Mouse (Mus musculus) gastrocnemius, postnatal 4 days (tissue): ENCODE data around the gene Prss16. TPM values are rescaled to one million over a fixed set of nuclear protein-coding genes. Genes with fewer than 3 reads are reported as not detected.

Experiments used
- DNase-seq, 2 experiments: peaks; one replicate each; pipeline ENCODE4 v3.0.0; 2021 to 2022; ENCODE audit warnings: low spot score in 2 of 2, mixed read lengths in 2 of 2
- total RNA-seq, 2 experiments: library from RNA; stranded (reverse); gene quantifications; 2 replicates each; pipeline ENCODE4 v1.2.3; 2021

Prss16 gene
- total RNA-seq, 2 experiments from 2014 or later = 0.20 to 0.21 TPM

GRCm38 (mm10) chr13:22007872-22008271 lies 1.7 kb downstream of the Prss16 start:
- no peak for DNase-seq

GRCm38 (mm10) chr13:22007121-22007510 lies 2.4 kb downstream of the Prss16 start:
- DNase-seq = no peak

- no peak for DNase-seq
Observed at GRCm38 (mm10) chr13:22006334-22007120, 3.0 kb downstream of the Prss16 start.

GRCm38 (mm10) chr13:22005605-22006333 lies 3.8 kb downstream of the Prss16 start:
- DNase-seq = no peak

- no peak for DNase-seq
Observed at GRCm38 (mm10) chr13:22001823-22002222, 7.7 kb downstream of the Prss16 start.

GRCm38 (mm10) chr13:22001346-22001745 lies 8.2 kb downstream of the Prss16 start:
- no peak for DNase-seq

GRCm38 (mm10) chr13:21999147-21999546 lies 10.4 kb downstream of the Prss16 start:
- no peak for DNase-seq

- DNase-seq = no peak
Observed at GRCm38 (mm10) chr13:21998412-21998811, 11.1 kb downstream of the Prss16 start.

GRCm38 (mm10) chr13:21997821-21998220 lies 11.7 kb downstream of the Prss16 start:
- DNase-seq = no peak

GRCm38 (mm10) chr13:21997201-21997820 lies 12.2 kb downstream of the Prss16 start:
- no peak for DNase-seq

GRCm38 (mm10) chr13:21996840-21997185 lies 12.7 kb downstream of the Prss16 start:
- no peak for DNase-seq

GRCm38 (mm10) chr13:21996101-21996839 lies 13.3 kb downstream of the Prss16 start:
- DNase-seq = no peak

- DNase-seq = peak in 1 of 2 experiments; percentile 18
Observed at GRCm38 (mm10) chr13:21995331-21995914, 14.1 kb downstream of the Prss16 start.

GRCm38 (mm10) chr13:21994896-21995295 lies 14.6 kb downstream of the Prss16 start:
- no peak for DNase-seq

GRCm38 (mm10) chr13:21993957-21994738 lies 15.4 kb downstream of the Prss16 start:
- DNase-seq = no peak

- DNase-seq = no peak
Observed at GRCm38 (mm10) chr13:21992550-21992949, 17.0 kb downstream of the Prss16 start.

- no peak for DNase-seq
Observed at GRCm38 (mm10) chr13:21984486-21984885, 25.1 kb downstream of the Prss16 start.

GRCm38 (mm10) chr13:21981803-21982193 lies 27.7 kb downstream of the Prss16 start:
- DNase-seq = no peak

- peak; percentile 52 to 75 for DNase-seq
Observed at GRCm38 (mm10) chr13:21980981-21981802, 28.4 kb downstream of the Prss16 start, which contains the start of gene Pom121l2. Pom121l2 (plus strand) TSS chr13:21981194.
